In genomic region chr8:74860449-74860848, GRCm38 (mm10) we compare ENCODE assay signal across 20 mouse cellular contexts. TPM values are rescaled to one million over a fixed set of nuclear protein-coding genes. Genes with fewer than 3 reads are reported as not detected.
DNase-seq lines count a peak whose midpoint lies in the region; ATAC-seq and TF ChIP-seq lines count a peak whose summit lies in the region.
"Had no signal": no experiment of that assay in that cellular context is flagged by ENCODE, and none has a peak within 500 bp of the region (broad histone marks: within the 10 kb centered on the region; RNA-seq: fewer than 3 reads in every experiment).

No protein-coding gene starts in this region.

- peak; percentile 70 for DNase-seq in heart, adult 11 months
- DNase-seq in heart, postnatal 36 days, result no peak
- peak; percentile 16 for DNase-seq in midbrain, embryonic 10.5 days (ENCODE audit: low spot score)
- no peak for DNase-seq in midbrain, postnatal 0 days (ENCODE audit: low spot score)
- no peak for DNase-seq in frontal cortex, postnatal 10 days (ENCODE audit: low spot score in 2 of 2)
- no peak for DNase-seq in frontal cortex, postnatal 25 days (ENCODE audit: low spot score in 2 of 2)
- DNase-seq: cerebellum, adult 18-20 months; kidney, adult 18-20 months; lung, postnatal 10 days; thymus, postnatal 14 days had no signal

- no peak overlapping the region for H3K4me2 ChIP-seq in midbrain, postnatal 0 days (ENCODE audit: low read depth, low read length, poor library complexity, severe bottlenecking)
- no peak overlapping the region for H3K4me2 ChIP-seq in hindbrain, embryonic 12.5 days (replicated peaks)
- no peak overlapping the region for H3K4me2 ChIP-seq in neural tube, embryonic 13.5 days
- H3K4me2 ChIP-seq: limb, embryonic 13.5 days; liver, embryonic 15.5 days had no signal

- no peak overlapping the region for H3K27ac ChIP-seq in midbrain, embryonic 10.5 days (replicated peaks)
- H3K27ac ChIP-seq in midbrain, postnatal 0 days (ENCODE audit: low read depth, low read length), result no peak overlapping the region
- H3K27ac ChIP-seq in hindbrain, embryonic 12.5 days, result no peak overlapping the region
- H3K27ac ChIP-seq in neural tube, embryonic 13.5 days (replicated peaks), result no peak overlapping the region
- H3K27ac ChIP-seq: left cerebral cortex, adult 2 months; limb, embryonic 13.5 days; liver, embryonic 15.5 days had no signal

- intact Hi-C loops in heart, postnatal 36 days (cut with DNase I), result no loop called here

- no peak overlapping the region for H3K9ac ChIP-seq in midbrain, postnatal 0 days (replicated peaks; ENCODE audit: low read length, poor library complexity, severe bottlenecking)
- no peak overlapping the region for H3K9ac ChIP-seq in hindbrain, embryonic 12.5 days
- no peak overlapping the region for H3K9ac ChIP-seq in neural tube, embryonic 13.5 days
- H3K9ac ChIP-seq: limb, embryonic 13.5 days; liver, embryonic 15.5 days had no signal

- no peaks in the 10 kb centered on the region for H3K27me3 ChIP-seq in midbrain, embryonic 10.5 days (ENCODE audit: low read depth, poor library complexity, severe bottlenecking)
- H3K27me3 ChIP-seq in midbrain, postnatal 0 days (ENCODE audit: insufficient read depth, low read length), result no peaks in the 10 kb centered on the region
- no peaks in the 10 kb centered on the region for H3K27me3 ChIP-seq in hindbrain, embryonic 12.5 days
- no peaks in the 10 kb centered on the region for H3K27me3 ChIP-seq in neural tube, embryonic 13.5 days
- H3K27me3 ChIP-seq: limb, embryonic 13.5 days; liver, embryonic 15.5 days had no signal

- WGBS in midbrain, embryonic 10.5 days, result 78% methylated on average over 6 of the region's 6 CpGs
- 61% methylated on average over 6 of the region's 6 CpGs for WGBS in midbrain, postnatal 0 days
- 58% methylated on average over 6 of the region's 6 CpGs for whole genome bisulfite sequencing in hindbrain, embryonic 12.5 days
- 55% methylated on average over 6 of the region's 6 CpGs for WGBS in neural tube, embryonic 13.5 days

- no peak for TF ChIP-seq CTCF in midbrain, postnatal 0 days (IDR thresholded peaks at IDR 0.05)

- no peak for ATAC-seq in midbrain, postnatal 0 days (ENCODE audit: low FRiP score)
- ATAC-seq in hindbrain, embryonic 12.5 days (ENCODE audit: low FRiP score), result peak; percentile 65
- peak; percentile 36; the same call in 1 of the 2 replicates for ATAC-seq in neural tube, embryonic 13.5 days (ENCODE audit: low read depth)

- H3K4me3 ChIP-seq in midbrain, embryonic 10.5 days, result no peak overlapping the region
- no peak overlapping the region for H3K4me3 ChIP-seq in midbrain, postnatal 0 days (ENCODE audit: low read depth, low read length)
- no peak overlapping the region for H3K4me3 ChIP-seq in hindbrain, embryonic 12.5 days
- no peak overlapping the region for H3K4me3 ChIP-seq in neural tube, embryonic 13.5 days
- H3K4me3 ChIP-seq: erythroblast, embryonic 14.5 days; left cerebral cortex, adult 2 months; limb, embryonic 13.5 days; liver, embryonic 15.5 days had no signal

- peaks cover 5% of the 10 kb centered on the region for H3K4me1 ChIP-seq in midbrain, embryonic 10.5 days
- no peaks in the 10 kb centered on the region for H3K4me1 ChIP-seq in midbrain, postnatal 0 days (ENCODE audit: insufficient read depth, low read length)
- H3K4me1 ChIP-seq in hindbrain, embryonic 12.5 days, result 0 out of 2 replicates have a peak, but pooled peaks cover 2% of the 10 kb centered on the region
- no peaks in the 10 kb centered on the region for H3K4me1 ChIP-seq in neural tube, embryonic 13.5 days (replicated peaks)
- H3K4me1 ChIP-seq: limb, embryonic 13.5 days; liver, embryonic 15.5 days had no signal

- no peaks in the 10 kb centered on the region for H3K9me3 ChIP-seq in midbrain, embryonic 10.5 days (replicated peaks)
- H3K9me3 ChIP-seq in midbrain, postnatal 0 days (ENCODE audit: low read length), result no peaks in the 10 kb centered on the region
- no peaks in the 10 kb centered on the region for H3K9me3 ChIP-seq in hindbrain, embryonic 12.5 days (replicated peaks)
- H3K9me3 ChIP-seq in neural tube, embryonic 13.5 days, result no peaks in the 10 kb centered on the region
- H3K9me3 ChIP-seq: limb, embryonic 13.5 days; liver, embryonic 15.5 days had no signal

- no peaks in the 10 kb centered on the region for H3K36me3 ChIP-seq in midbrain, embryonic 10.5 days
- H3K36me3 ChIP-seq in midbrain, postnatal 0 days (ENCODE audit: insufficient read depth, low read length), result no peaks in the 10 kb centered on the region
- no peaks in the 10 kb centered on the region for H3K36me3 ChIP-seq in hindbrain, embryonic 12.5 days
- no peaks in the 10 kb centered on the region for H3K36me3 ChIP-seq in neural tube, embryonic 13.5 days
- H3K36me3 ChIP-seq: limb, embryonic 13.5 days; liver, embryonic 15.5 days had no signal

RNA-seq across cellular contexts. Expression of gene Isx, which starts 12.5 kb away (rescaled TPM):
- total RNA-seq in heart, postnatal 36 days (2021), result not detected
- not detected in 2 replicates for polyA plus RNA-seq in midbrain, embryonic 10.5 days (2016; fragmentation: Nextera tagmentation; extraction: Ambion mirVana)
- total RNA-seq in midbrain, postnatal 0 days (2014; rRNA removed), result not detected in 2 replicates
- polyA plus RNA-seq in midbrain, postnatal 0 days (2015; fragmentation: Nextera tagmentation; extraction: Ambion mirVana), result not detected in 2 replicates
- not detected in 2 replicates for polyA plus RNA-seq in hindbrain, embryonic 12.5 days (2016; fragmentation: Nextera tagmentation; extraction: Ambion mirVana)
- polyA plus RNA-seq in neural tube, embryonic 13.5 days (2015; fragmentation: Nextera tagmentation; extraction: Ambion mirVana), result not detected in 2 replicates
- total RNA-seq: common myeloid progenitor, adult 5-6 weeks; gastrocnemius, adult 18-20 months; heart, adult 8-10 months; left cerebral cortex, adult 2 months; megakaryocyte-erythroid progenitor cell, adult 5-6 weeks had no signal
- polyA plus RNA-seq: erythroblast, embryonic 14.5 days; liver, embryonic 15.5 days had no signal

Comparison
In these comparisons a context has a peak if more than half of its experiments do, and no peak if none do; other contexts are left out.
1. DNase-seq: peak in heart, adult 11 months (single experiment) and midbrain, embryonic 10.5 days (single experiment); none in heart, postnatal 36 days (0 of 2), midbrain, postnatal 0 days (single experiment), frontal cortex, postnatal 10 days (0 of 2) and frontal cortex, postnatal 25 days (0 of 2).